Mouse (Mus musculus) lung, adult 2 months (tissue): Measurements from ENCODE around the gene Ugp2.

Experiments
- CTCF ChIP-seq: fragments of 200-500 bp; IDR thresholded peaks from 2 replicates; pipeline ENCODE4 v1.5.1; 2011; ENCODE audit warnings: mild to moderate bottlenecking, low read length, control low read depth; ENCODE audit not compliant: insufficient read depth
- POLR2A ChIP-seq: fragments of 200-500 bp; IDR thresholded peaks from 2 replicates; pipeline ENCODE4 v1.6.1; 2011; ENCODE audit warnings: low read depth, mild to moderate bottlenecking, control low read depth, low read length, borderline replicate concordance; ENCODE audit errors: extremely low read depth

GRCm38 (mm10) chr11:21403877-21404276 lies 32.9 kb upstream of the Ugp2 start:
- no peak for TF ChIP-seq CTCF
- TF ChIP-seq POLR2A: no peak
